7 mouse cellular contexts compared by ENCODE assay signal in the genomic region with DNA sequence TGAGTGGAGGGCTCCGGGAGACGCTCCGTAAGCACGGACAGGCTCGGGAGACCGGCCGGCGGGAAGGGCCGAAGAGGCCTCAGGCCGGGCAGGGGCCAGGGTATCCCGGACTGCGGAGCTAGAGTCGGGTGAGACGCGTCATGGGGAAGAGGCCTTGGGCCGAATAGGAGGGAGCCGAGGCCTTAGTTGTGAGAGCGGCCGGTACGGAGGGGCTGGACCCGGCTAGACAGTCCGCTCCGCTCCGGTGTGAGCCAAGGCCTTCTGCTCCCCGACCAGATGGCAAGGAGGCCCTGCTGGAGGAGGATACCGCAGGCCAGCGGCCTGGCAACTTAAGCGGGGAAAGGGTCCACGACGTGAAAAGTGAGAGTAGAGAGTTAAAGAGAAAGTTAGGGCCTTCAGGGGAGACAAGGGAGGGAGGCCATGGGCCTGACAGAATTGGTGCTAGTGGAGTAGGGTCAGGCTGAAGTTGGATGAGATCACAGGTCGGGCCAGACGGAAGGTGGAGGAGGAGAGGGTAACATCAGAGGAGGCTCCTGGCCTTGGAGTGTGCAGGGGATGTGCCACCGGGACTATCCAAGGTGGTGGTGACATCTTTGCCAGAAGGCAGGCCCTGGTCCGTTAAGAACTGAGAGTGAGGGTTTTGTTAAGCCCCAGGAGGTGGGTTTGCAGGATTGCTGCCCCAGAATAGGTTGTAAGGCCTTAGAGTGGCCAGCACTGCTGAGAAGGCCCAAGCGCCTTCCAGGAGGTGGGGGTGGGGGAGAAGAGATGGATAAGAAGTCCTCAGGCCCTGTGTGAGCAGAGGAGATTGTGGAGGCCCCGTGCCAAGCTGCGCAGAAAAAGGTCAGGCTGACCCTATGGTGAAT. TPM values are rescaled to one million over a fixed set of nuclear protein-coding genes. Genes with fewer than 3 reads are reported as not detected.
DNase-seq lines count a peak whose midpoint lies in the region; ATAC-seq and TF ChIP-seq lines count a peak whose summit lies in the region.

No protein-coding gene starts in this region.

- no peaks in the 10 kb centered on the region for H3K4me1 ChIP-seq in ES-Bruce4 (ENCODE audit: control insufficient read depth, insufficient read depth, low read length)
- peaks cover 35% of the 10 kb centered on the region for H3K4me1 ChIP-seq in heart, embryonic 10.5 days
- peaks cover 17% of the 10 kb centered on the region for H3K4me1 ChIP-seq in lung, embryonic 14.5 days (ENCODE audit: insufficient read depth)

- H3K27ac ChIP-seq in ES-Bruce4 (ENCODE audit: insufficient read depth, low read length): no peak overlapping the region
- H3K27ac ChIP-seq in heart, embryonic 10.5 days: peak overlapping the region; percentile 99
- peak overlapping the region; percentile 97 for H3K27ac ChIP-seq in lung, embryonic 14.5 days (ENCODE audit: low read depth)

- TF ChIP-seq EP300 in ES-Bruce4 (IDR thresholded peaks at IDR 0.05; ENCODE audit: insufficient read depth, low read depth, low read length): no peak

- H3K9me3 ChIP-seq in ES-Bruce4 (replicated peaks; ENCODE audit: control insufficient read depth, insufficient read depth, low read length, poor library complexity, severe bottlenecking): no peaks in the 10 kb centered on the region
- no peaks in the 10 kb centered on the region for H3K9me3 ChIP-seq in heart, embryonic 10.5 days
- no peaks in the 10 kb centered on the region for H3K9me3 ChIP-seq in lung, embryonic 14.5 days (ENCODE audit: low read depth, low read length)

- TF ChIP-seq POLR2A in ES-Bruce4 (IDR thresholded peaks at IDR 0.05; ENCODE audit: insufficient read depth, low read length): no peak

- H3K27me3 ChIP-seq in ES-Bruce4 (ENCODE audit: control insufficient read depth, insufficient read depth, low read length, poor library complexity, severe bottlenecking): no peaks in the 10 kb centered on the region
- no peaks in the 10 kb centered on the region for H3K27me3 ChIP-seq in heart, embryonic 10.5 days (ENCODE audit: insufficient read depth, poor library complexity, severe bottlenecking)
- no peaks in the 10 kb centered on the region for H3K27me3 ChIP-seq in lung, embryonic 14.5 days (ENCODE audit: insufficient read depth, low read length)

- WGBS in heart, embryonic 10.5 days: under 1% methylated on average over 37 of the region's 37 CpGs
- WGBS in lung, embryonic 14.5 days: 1% methylated on average over 37 of the region's 37 CpGs

- no peak for TF ChIP-seq CTCF in ES-Bruce4 (IDR thresholded peaks at IDR 0.05; ENCODE audit: low read depth, low read length)
- TF ChIP-seq CTCF in lung, embryonic 14.5 days (IDR thresholded peaks at IDR 0.05; ENCODE audit: low read depth): no peak

- ATAC-seq in lung, embryonic 14.5 days (ENCODE audit: insufficient read depth): peak; percentile 23

- H3K4me3 ChIP-seq in ES-Bruce4 (ENCODE audit: low read depth, low read length): peak overlapping the region; percentile 81
- H3K4me3 ChIP-seq in heart, embryonic 10.5 days: peak overlapping the region; percentile 99
- H3K4me3 ChIP-seq in lung, embryonic 14.5 days (ENCODE audit: low read depth, low read length): peak overlapping the region; percentile 97

- peak; percentile 81 for DNase-seq in adrenal gland, adult 2 months
- DNase-seq in embryo, embryonic 9.5 days (ENCODE audit: extremely low spot score): peak; percentile 55
- peak; percentile 90 for DNase-seq in heart, embryonic 10.5 days (ENCODE audit: low spot score)
- DNase-seq in kidney, adult 9 months: peak; percentile 40
- peak; percentile 46 for DNase-seq in lung, embryonic 14.5 days
- peak; percentile 85 for DNase-seq in ovary, adult 18-20 months (ENCODE audit: low spot score)

- peak overlapping the region; percentile 84 for H3K4me2 ChIP-seq in lung, embryonic 14.5 days

- peaks cover 9% of the 10 kb centered on the region; the same call in 1 of the 2 replicates for H3K36me3 ChIP-seq in ES-Bruce4 (ENCODE audit: control insufficient read depth, insufficient read depth, low read length, poor library complexity, severe bottlenecking)
- H3K36me3 ChIP-seq in heart, embryonic 10.5 days: peaks cover 23% of the 10 kb centered on the region
- peaks cover 24% of the 10 kb centered on the region for H3K36me3 ChIP-seq in lung, embryonic 14.5 days (ENCODE audit: insufficient read depth)

- peak overlapping the region; percentile 98 for H3K9ac ChIP-seq in ES-Bruce4 (ENCODE audit: low read depth, poor library complexity, severe bottlenecking)
- H3K9ac ChIP-seq in lung, embryonic 14.5 days: peak overlapping the region; percentile 98

RNA-seq across cellular contexts. Expression of gene Lrrc41, which starts 1.5 kb away (rescaled TPM):
- 38.3 and 42.7 TPM in 2 replicates for polyA plus RNA-seq in ES-Bruce4 (2011; ENCODE audit: insufficient read depth, insufficient read length, low read depth, missing spikeins)
- 10 to 100 TPM; 63.3 to 71.4 TPM for total RNA-seq in adrenal gland, adult 2 months (2021)
- 119 and 160 TPM in 2 replicates for polyA plus RNA-seq in adrenal gland, adult 2 months (2012; rRNA removed)
- 69.1 and 77.9 TPM in 2 replicates for polyA plus RNA-seq in heart, embryonic 10.5 days (2016; fragmentation: Nextera tagmentation; extraction: Ambion mirVana)
- polyA plus RNA-seq in lung, embryonic 14.5 days (2014; fragmentation: Nextera tagmentation; extraction: Ambion mirVana): 77.2 and 82.6 TPM in 2 replicates

RNA-seq across cellular contexts. Expression of gene Uqcrh, which starts 1.7 kb away (rescaled TPM):
- polyA plus RNA-seq in ES-Bruce4 (2011; ENCODE audit: insufficient read depth, insufficient read length, low read depth, missing spikeins): 406 and 433 TPM in 2 replicates
- 100 to 1,000 TPM; 439 to 769 TPM for total RNA-seq in adrenal gland, adult 2 months (2021)
- 33.6 and 37.9 TPM in 2 replicates for polyA plus RNA-seq in adrenal gland, adult 2 months (2012; rRNA removed)
- polyA plus RNA-seq in heart, embryonic 10.5 days (2016; fragmentation: Nextera tagmentation; extraction: Ambion mirVana): 697 and 904 TPM in 2 replicates
- polyA plus RNA-seq in lung, embryonic 14.5 days (2014; fragmentation: Nextera tagmentation; extraction: Ambion mirVana): 466 and 476 TPM in 2 replicates

RNA-seq across cellular contexts. Expression of gene Nsun4, which starts 22.9 kb away (rescaled TPM):
- 11.7 and 14.4 TPM in 2 replicates for polyA plus RNA-seq in ES-Bruce4 (2011; ENCODE audit: insufficient read depth, insufficient read length, low read depth, missing spikeins)
- total RNA-seq in adrenal gland, adult 2 months (2021): 10 to 100 TPM; 24.4 to 32.7 TPM
- 7.7 and 10.3 TPM in 2 replicates for polyA plus RNA-seq in adrenal gland, adult 2 months (2012; rRNA removed)
- 20.4 and 24.9 TPM in 2 replicates for polyA plus RNA-seq in heart, embryonic 10.5 days (2016; fragmentation: Nextera tagmentation; extraction: Ambion mirVana)
- polyA plus RNA-seq in lung, embryonic 14.5 days (2014; fragmentation: Nextera tagmentation; extraction: Ambion mirVana): 21.9 and 24.5 TPM in 2 replicates

RNA-seq across cellular contexts. Expression of gene Rad54l, which starts 46.9 kb away (rescaled TPM):
- polyA plus RNA-seq in ES-Bruce4 (2011; ENCODE audit: insufficient read depth, insufficient read length, low read depth, missing spikeins): 41.1 and 51.9 TPM in 2 replicates
- under 1 TPM; 0.58 to 0.62 TPM for total RNA-seq in adrenal gland, adult 2 months (2021)
- polyA plus RNA-seq in adrenal gland, adult 2 months (2012; rRNA removed): 0.45 and 0.46 TPM in 2 replicates
- polyA plus RNA-seq in heart, embryonic 10.5 days (2016; fragmentation: Nextera tagmentation; extraction: Ambion mirVana): 31.7 and 38.0 TPM in 2 replicates
- polyA plus RNA-seq in lung, embryonic 14.5 days (2014; fragmentation: Nextera tagmentation; extraction: Ambion mirVana): 35.9 and 43.2 TPM in 2 replicates

RNA-seq across cellular contexts. Expression of gene Pomgnt1, which starts 47.0 kb away (rescaled TPM):
- polyA plus RNA-seq in ES-Bruce4 (2011; ENCODE audit: insufficient read depth, insufficient read length, low read depth, missing spikeins): 33.6 and 39.1 TPM in 2 replicates
- total RNA-seq in adrenal gland, adult 2 months (2021): 10 to 100 TPM; 48.1 to 70.5 TPM
- polyA plus RNA-seq in adrenal gland, adult 2 months (2012; rRNA removed): 28.0 and 34.9 TPM in 2 replicates
- polyA plus RNA-seq in heart, embryonic 10.5 days (2016; fragmentation: Nextera tagmentation; extraction: Ambion mirVana): 68.9 and 74.3 TPM in 2 replicates
- polyA plus RNA-seq in lung, embryonic 14.5 days (2014; fragmentation: Nextera tagmentation; extraction: Ambion mirVana): 63.3 and 66.5 TPM in 2 replicates

Comparison
In these comparisons a context has a peak if more than half of its experiments do, and no peak if none do; other contexts are left out.
1. DNase-seq: peak in every context shown above with its lines; median percentile 90 in heart, embryonic 10.5 days; 85 in ovary, adult 18-20 months; 81 in adrenal gland, adult 2 months; 55 in embryo, embryonic 9.5 days; 46 in lung, embryonic 14.5 days; 40 in kidney, adult 9 months.
2. RNA of gene Uqcrh, which starts 1.7 kb away (polyA plus RNA-seq): 697 to 904 TPM in heart, embryonic 10.5 days, 466 to 476 TPM in lung, embryonic 14.5 days and 406 to 433 TPM in ES-Bruce4; 33.6 to 37.9 TPM in adrenal gland, adult 2 months; every median in the first group is over 10 times any median in the second.
3. Peak in every context shown above with its lines, with median percentiles within 50 percentile points of each other: H3K4me3 ChIP-seq.